Comparison of ENCODE assay signal across 8 mouse cellular contexts in genomic region chr2:32395946-32396621, GRCm38 (mm10). TPM values are rescaled to one million over a fixed set of nuclear protein-coding genes. Genes with fewer than 3 reads are reported as not detected.
DNase-seq lines count a peak whose midpoint lies in the region; ATAC-seq lines count a peak whose summit lies in the region.

No protein-coding gene starts in this region.

- peak overlapping the region; percentile 86 for H3K9ac ChIP-seq in hindbrain, embryonic 15.5 days

- peak; percentile 96 for ATAC-seq in hindbrain, embryonic 15.5 days (ENCODE audit: low FRiP score, low read depth)

- peak overlapping the region; percentile 92 for H3K4me2 ChIP-seq in hindbrain, embryonic 15.5 days

- no peaks in the 10 kb centered on the region for H3K27me3 ChIP-seq in hindbrain, embryonic 15.5 days

- DNase-seq in T-cell, adult 2 months (ENCODE audit: low spot score) = peak; percentile 87
- DNase-seq in cerebellum, postnatal 25 days = peak; percentile 91 to 93
- DNase-seq in frontal cortex, postnatal 36 days (ENCODE audit: low spot score in 2 of 2) = peak; percentile 91 to 96
- peak; percentile 91 to 92 for DNase-seq in layer of hippocampus, postnatal 36 days
- peak; percentile 96 for DNase-seq in lung, postnatal 25 days (ENCODE audit: low spot score)
- peak; percentile 83 for DNase-seq in retina, adult 2 months (ENCODE audit: low read depth, low spot score)
- peak; percentile 77 for DNase-seq in thymus, postnatal 25 days

- no peaks in the 10 kb centered on the region for H3K9me3 ChIP-seq in hindbrain, embryonic 15.5 days

- peaks cover 23% of the 10 kb centered on the region for H3K4me1 ChIP-seq in hindbrain, embryonic 15.5 days (replicated peaks)

- peak overlapping the region; percentile 88 for H3K4me3 ChIP-seq in hindbrain, embryonic 15.5 days

- peaks cover 14% of the 10 kb centered on the region; the same call in 1 of the 2 replicates for H3K36me3 ChIP-seq in hindbrain, embryonic 15.5 days

- H3K27ac ChIP-seq in hindbrain, embryonic 15.5 days (replicated peaks) = peak overlapping the region; percentile 96

- WGBS in hindbrain, embryonic 15.5 days = under 1% methylated on average over 59 of the region's 59 CpGs

RNA-seq across cellular contexts. Expression of gene Ptges2, which starts 0.4 kb away (rescaled TPM):
- 51.0 and 57.4 TPM in 2 replicates for polyA plus RNA-seq in hindbrain, embryonic 15.5 days (2015; fragmentation: Nextera tagmentation; extraction: Ambion mirVana)
- total RNA-seq in layer of hippocampus, postnatal 36 days (2021) = 10 to 100 TPM; 37.1 to 37.7 TPM

RNA-seq across cellular contexts. Expression of gene Lcn2, which starts 8.0 kb away (rescaled TPM):
- 0.73 and 1.2 TPM in 2 replicates for polyA plus RNA-seq in hindbrain, embryonic 15.5 days (2015; fragmentation: Nextera tagmentation; extraction: Ambion mirVana)
- 10 to 100 TPM in 1 of 2 experiments, under 1 TPM in 1; 0.65 to 13.4 TPM for total RNA-seq in layer of hippocampus, postnatal 36 days (2021)

RNA-seq across cellular contexts. Expression of gene 1110008P14Rik, which starts 14.3 kb away (rescaled TPM):
- 156 and 160 TPM in 2 replicates for polyA plus RNA-seq in hindbrain, embryonic 15.5 days (2015; fragmentation: Nextera tagmentation; extraction: Ambion mirVana)
- 100 to 1,000 TPM; 160 to 170 TPM for total RNA-seq in layer of hippocampus, postnatal 36 days (2021)

RNA-seq across cellular contexts. Expression of gene Dnm1, which starts 42.9 kb away (rescaled TPM):
- 77.2 and 86.0 TPM in 2 replicates for polyA plus RNA-seq in hindbrain, embryonic 15.5 days (2015; fragmentation: Nextera tagmentation; extraction: Ambion mirVana)
- total RNA-seq in layer of hippocampus, postnatal 36 days (2021) = 1,000 to 10,000 TPM; 1,246 to 1,312 TPM

RNA-seq across cellular contexts. Expression of gene Ciz1, which starts 44.0 kb away (rescaled TPM):
- polyA plus RNA-seq in hindbrain, embryonic 15.5 days (2015; fragmentation: Nextera tagmentation; extraction: Ambion mirVana) = 48.2 and 60.7 TPM in 2 replicates
- total RNA-seq in layer of hippocampus, postnatal 36 days (2021) = 10 to 100 TPM; 69.8 to 94.5 TPM

Comparison
In these comparisons a context has a peak if more than half of its experiments do, and no peak if none do; other contexts are left out.
1. Peak in every context shown above with its lines: DNase-seq, ATAC-seq, H3K4me3 ChIP-seq and H3K27ac ChIP-seq.